Mouse (Mus musculus): ENCODE results near the gene Agpat4. TPM values are rescaled to one million over a fixed set of nuclear protein-coding genes. Genes with fewer than 3 reads are reported as not detected.
A peak's percentile ranks its signal among the peaks of the same experiment; 100 is the strongest.

The Agpat4 gene
- 30.9 and 31.3 TPM in 2 replicates for polyA plus RNA-seq (2014; fragmentation: Nextera tagmentation; extraction: Ambion mirVana)

GRCm38 (mm10) chr17:12118561-12118925, at the start of gene Agpat4:
Gene Agpat4 (plus strand): TSS chr17:12118704.
- no peaks in the 10 kb centered on the region for H3K27me3 ChIP-seq (ENCODE audit: control insufficient read depth, insufficient read depth, low read length)
- ATAC-seq (ENCODE audit: low FRiP score, low TSS enrichment) (peak; percentile 64), DNase-seq (peak; percentile 71)
- no peaks in the 10 kb centered on the region for H3K36me3 ChIP-seq (ENCODE audit: control insufficient read depth, insufficient read depth, low read length)
- H3K4me3 ChIP-seq (replicated peaks; ENCODE audit: low read depth, low read length): peak within 1 kb of the TSS; percentile 65
- peak within 1 kb of the TSS; percentile 94 for H3K27ac ChIP-seq (replicated peaks; ENCODE audit: low read depth, low read length)
- peaks cover 23% of the 10 kb centered on the region for H3K4me1 ChIP-seq (ENCODE audit: control insufficient read depth, insufficient read depth, low read length)
- peak within 1 kb of the TSS; percentile 70 for H3K9ac ChIP-seq (replicated peaks; ENCODE audit: low read length)
- no peaks in the 10 kb centered on the region for H3K9me3 ChIP-seq (ENCODE audit: control insufficient read depth, low read length)
- peak within 1 kb of the TSS; percentile 85 for H3K4me2 ChIP-seq (ENCODE audit: low read length)
- under 1% methylated on average over 13 of the region's 13 CpGs for WGBS

- H3K4me1 ChIP-seq (ENCODE audit: control insufficient read depth, insufficient read depth, low read length): no peaks in the 10 kb centered on the region
- ATAC-seq (ENCODE audit: low FRiP score, low TSS enrichment) (no peak), DNase-seq (no peak)
- H3K4me3 ChIP-seq (replicated peaks; ENCODE audit: low read depth, low read length): no peak overlapping the region
- no peaks in the 10 kb centered on the region for H3K9me3 ChIP-seq (ENCODE audit: control insufficient read depth, low read length)
- H3K36me3 ChIP-seq (ENCODE audit: control insufficient read depth, insufficient read depth, low read length): no peaks in the 10 kb centered on the region
- H3K27ac ChIP-seq (replicated peaks; ENCODE audit: low read depth, low read length): no peak overlapping the region
- 67% methylated on average over 2 of the region's 2 CpGs for WGBS
- no peak overlapping the region for H3K9ac ChIP-seq (replicated peaks; ENCODE audit: low read length)
- H3K4me2 ChIP-seq (ENCODE audit: low read length): no peak overlapping the region
- no peaks in the 10 kb centered on the region for H3K27me3 ChIP-seq (ENCODE audit: control insufficient read depth, insufficient read depth, low read length)
Measured at GRCm38 (mm10) chr17:12076816-12077215, 41.7 kb upstream of the Agpat4 start.

- H3K4me1 ChIP-seq (ENCODE audit: control insufficient read depth, insufficient read depth, low read length): no peaks in the 10 kb centered on the region
- H3K36me3 ChIP-seq (ENCODE audit: control insufficient read depth, insufficient read depth, low read length): no peaks in the 10 kb centered on the region
- no peaks in the 10 kb centered on the region for H3K9me3 ChIP-seq (ENCODE audit: control insufficient read depth, low read length)
- H3K27ac ChIP-seq (replicated peaks; ENCODE audit: low read depth, low read length): no peak overlapping the region
- H3K4me2 ChIP-seq (ENCODE audit: low read length): no peak overlapping the region
- 55% methylated on average over 20 of the region's 20 CpGs for WGBS
- ATAC-seq (ENCODE audit: low FRiP score, low TSS enrichment) (no peak), DNase-seq (no peak)
- H3K27me3 ChIP-seq (ENCODE audit: control insufficient read depth, insufficient read depth, low read length): no peaks in the 10 kb centered on the region
- no peak overlapping the region for H3K9ac ChIP-seq (replicated peaks; ENCODE audit: low read length)
- H3K4me3 ChIP-seq (replicated peaks; ENCODE audit: low read depth, low read length): no peak overlapping the region
Measured at GRCm38 (mm10) chr17:12080656-12081495, 37.6 kb upstream of the Agpat4 start.

DNA sequence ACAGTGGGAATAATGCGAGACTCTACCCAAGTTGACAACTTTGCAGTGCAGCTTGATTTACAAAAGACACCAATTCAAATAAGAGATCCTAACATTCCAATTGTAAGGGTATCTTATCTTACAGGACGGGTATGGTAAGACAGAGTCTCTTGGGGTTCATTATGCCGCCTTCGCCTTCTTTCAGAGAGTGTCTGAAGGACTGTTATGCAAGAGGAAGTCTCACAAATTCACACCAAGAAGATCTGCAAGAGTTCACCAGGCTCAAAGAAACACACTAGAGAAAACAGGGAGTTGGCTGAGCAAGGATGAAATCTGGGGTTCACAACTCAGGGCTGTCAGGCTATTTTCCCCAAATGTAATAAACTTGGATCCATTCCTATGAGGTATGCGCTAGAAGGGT, 36.3 kb upstream of the Agpat4 start:
- WGBS: 91% methylated on average over 5 of the region's 5 CpGs
- no peak overlapping the region for H3K4me2 ChIP-seq (ENCODE audit: low read length)

DNA sequence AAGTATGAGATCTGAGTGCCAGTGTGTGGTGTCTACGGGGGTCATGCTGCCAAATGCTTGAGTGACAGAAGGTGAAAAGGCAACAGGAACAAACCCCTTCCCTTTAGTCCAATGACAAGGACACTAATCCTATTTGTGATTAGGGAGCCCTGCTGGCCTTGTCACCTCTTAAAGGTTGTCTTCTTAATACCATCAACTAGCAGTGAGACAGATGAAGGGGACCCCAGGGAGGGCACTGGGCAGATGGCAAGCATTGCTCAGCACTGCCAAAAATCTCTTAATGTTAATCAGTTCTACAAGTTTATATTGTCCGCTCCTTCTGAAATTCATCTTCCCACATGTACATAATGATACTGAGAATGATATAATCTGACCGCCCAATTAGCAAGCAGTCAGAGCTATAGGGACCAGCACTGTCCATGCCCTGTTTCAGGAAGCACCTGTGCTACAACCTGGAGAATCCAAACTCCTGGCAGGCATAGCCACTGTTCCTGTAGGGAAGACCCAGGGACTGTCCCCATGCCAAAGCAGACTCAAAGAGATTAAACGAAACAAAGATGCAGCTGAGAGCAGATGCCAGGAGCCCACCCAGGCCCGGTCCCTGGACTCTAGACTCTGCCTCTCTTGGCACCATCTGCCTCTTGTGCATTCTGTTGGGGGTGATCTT, 28.1 kb upstream of the Agpat4 start:
- DNase-seq (peak; percentile 21), ATAC-seq (ENCODE audit: low FRiP score, low TSS enrichment) (no peak)
- no peaks in the 10 kb centered on the region for H3K9me3 ChIP-seq (ENCODE audit: control insufficient read depth, low read length)
- H3K9ac ChIP-seq (replicated peaks; ENCODE audit: low read length): no peak overlapping the region
- H3K27me3 ChIP-seq (ENCODE audit: control insufficient read depth, insufficient read depth, low read length): no peaks in the 10 kb centered on the region
- no peak overlapping the region for H3K4me2 ChIP-seq (ENCODE audit: low read length)
- no peak overlapping the region for H3K27ac ChIP-seq (replicated peaks; ENCODE audit: low read depth, low read length)
- no peaks in the 10 kb centered on the region for H3K36me3 ChIP-seq (ENCODE audit: control insufficient read depth, insufficient read depth, low read length)
- 48% methylated on average over 5 of the region's 5 CpGs for WGBS
- H3K4me3 ChIP-seq (replicated peaks; ENCODE audit: low read depth, low read length): no peak overlapping the region
- 0 out of 2 replicates have a peak, but pooled peaks cover 7% of the 10 kb centered on the region for H3K4me1 ChIP-seq (ENCODE audit: control insufficient read depth, insufficient read depth, low read length)

More for the DNA sequence above, 36.3 kb upstream of the Agpat4 start:
- H3K9ac ChIP-seq (replicated peaks; ENCODE audit: low read length): no peak overlapping the region
- H3K4me1 ChIP-seq (ENCODE audit: control insufficient read depth, insufficient read depth, low read length): no peaks in the 10 kb centered on the region
- ATAC-seq (ENCODE audit: low FRiP score, low TSS enrichment) (no peak), DNase-seq (no peak)
- H3K4me3 ChIP-seq (replicated peaks; ENCODE audit: low read depth, low read length): no peak overlapping the region
- no peaks in the 10 kb centered on the region for H3K27me3 ChIP-seq (ENCODE audit: control insufficient read depth, insufficient read depth, low read length)
- H3K9me3 ChIP-seq (ENCODE audit: control insufficient read depth, low read length): no peaks in the 10 kb centered on the region
- H3K27ac ChIP-seq (replicated peaks; ENCODE audit: low read depth, low read length): no peak overlapping the region
- H3K36me3 ChIP-seq (ENCODE audit: control insufficient read depth, insufficient read depth, low read length): no peaks in the 10 kb centered on the region

DNA sequence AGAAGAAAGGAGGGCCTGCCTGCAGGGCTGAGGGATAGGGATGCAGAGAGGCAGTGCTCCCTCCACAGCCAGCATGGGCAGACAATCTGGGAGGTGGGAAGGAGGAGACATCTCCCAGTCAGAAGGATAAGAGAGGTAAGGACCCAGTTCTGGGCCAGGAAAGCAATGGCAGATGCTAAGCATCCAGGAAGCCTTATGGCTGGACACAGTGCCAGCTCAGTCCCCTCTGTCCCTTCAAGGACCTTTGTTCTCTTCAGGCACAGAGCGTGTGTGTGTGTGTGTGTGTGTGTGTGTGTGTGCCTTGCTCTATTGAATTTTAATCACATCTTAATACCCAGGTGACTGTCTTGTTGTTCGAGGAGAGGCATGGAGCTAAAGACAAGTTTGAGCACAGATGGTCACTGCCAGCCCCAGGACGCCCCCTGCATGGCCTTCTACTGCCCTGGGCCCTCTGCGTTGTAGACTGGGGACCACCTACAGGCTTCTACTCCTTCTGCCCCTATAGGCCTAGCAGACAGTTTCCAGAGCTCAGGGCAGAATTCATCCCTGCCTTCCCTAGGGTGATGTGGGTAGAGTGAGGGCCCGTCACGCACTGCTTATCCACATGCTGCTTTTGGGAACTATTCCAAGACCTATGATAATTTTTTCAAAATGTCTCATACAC, 25.5 kb upstream of the Agpat4 start:
- WGBS: 45% methylated on average over 6 of the region's 6 CpGs
- Histone ChIP-seq H3K4me1 (ENCODE audit: control insufficient read depth, insufficient read depth, low read length) (0 out of 2 replicates have a peak, but pooled peaks cover 7% of the 10 kb centered on the region), H3K36me3 (ENCODE audit: control insufficient read depth, insufficient read depth, low read length) (no peaks in the 10 kb centered on the region), H3K9ac (replicated peaks; ENCODE audit: low read length) (no peak overlapping the region), H3K27me3 (ENCODE audit: control insufficient read depth, insufficient read depth, low read length) (no peaks in the 10 kb centered on the region), H3K9me3 (ENCODE audit: control insufficient read depth, low read length) (no peaks in the 10 kb centered on the region), H3K4me2 (ENCODE audit: low read length) (no peak overlapping the region), H3K4me3 (replicated peaks; ENCODE audit: low read depth, low read length) (no peak overlapping the region), H3K27ac (replicated peaks; ENCODE audit: low read depth, low read length) (no peak overlapping the region)
- DNase-seq: no peak
- ATAC-seq (ENCODE audit: low FRiP score, low TSS enrichment): no peak

GRCm38 (mm10) chr17:12094016-12094415, 24.5 kb upstream of the Agpat4 start:
- DNase-seq (no peak), ATAC-seq (ENCODE audit: low FRiP score, low TSS enrichment) (no peak)
- Histone ChIP-seq H3K4me3 (replicated peaks; ENCODE audit: low read depth, low read length) (no peak overlapping the region), H3K27me3 (ENCODE audit: control insufficient read depth, insufficient read depth, low read length) (no peaks in the 10 kb centered on the region), H3K36me3 (ENCODE audit: control insufficient read depth, insufficient read depth, low read length) (no peaks in the 10 kb centered on the region), H3K4me2 (ENCODE audit: low read length) (no peak overlapping the region), H3K27ac (replicated peaks; ENCODE audit: low read depth, low read length) (no peak overlapping the region), H3K4me1 (ENCODE audit: control insufficient read depth, insufficient read depth, low read length) (0 out of 2 replicates have a peak, but pooled peaks cover 7% of the 10 kb centered on the region), H3K9me3 (ENCODE audit: control insufficient read depth, low read length) (no peaks in the 10 kb centered on the region), H3K9ac (replicated peaks; ENCODE audit: low read length) (no peak overlapping the region)
- WGBS: 90% methylated on average over 1 of the region's 1 CpGs

DNA sequence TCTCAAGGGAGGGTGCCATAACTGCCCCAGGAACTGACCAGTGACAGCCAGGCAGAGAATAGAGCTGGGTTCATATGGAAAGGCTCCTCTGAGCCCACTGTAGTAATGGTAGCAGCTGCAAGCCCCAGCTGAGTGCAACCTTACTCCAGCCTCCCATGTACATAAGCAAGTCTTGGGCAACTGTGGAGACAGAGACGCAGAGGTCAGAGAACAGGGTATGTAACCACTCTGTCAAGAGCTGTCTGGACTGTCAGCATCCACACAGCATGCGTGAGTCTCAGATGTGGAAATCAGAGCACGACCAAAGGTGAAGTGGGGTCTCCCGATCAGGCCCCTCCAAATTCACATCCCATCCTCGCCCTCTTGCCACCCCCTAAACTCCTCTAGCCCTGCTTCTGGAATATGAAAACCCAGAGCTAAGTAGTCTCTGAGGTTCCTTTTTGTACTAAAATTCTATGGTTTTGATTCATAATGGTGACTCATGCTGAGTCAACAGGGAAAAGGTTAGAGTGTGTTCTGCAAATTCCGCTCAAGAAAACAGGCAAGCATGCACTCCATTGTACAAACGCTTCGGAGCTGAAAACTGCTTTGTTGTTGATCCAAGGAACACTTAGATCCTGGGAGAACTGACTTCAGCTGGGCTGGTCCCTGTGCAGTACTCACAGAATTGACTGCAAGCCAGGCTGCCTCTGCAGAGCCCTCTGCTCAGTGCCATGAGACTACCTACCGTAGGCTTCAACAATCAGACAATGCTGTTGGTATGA, 23.5 kb upstream of the Agpat4 start:
- H3K4me3 ChIP-seq (replicated peaks; ENCODE audit: low read depth, low read length): no peak overlapping the region
- ATAC-seq (ENCODE audit: low FRiP score, low TSS enrichment) (no peak), DNase-seq (no peak)
- no peak overlapping the region for H3K27ac ChIP-seq (replicated peaks; ENCODE audit: low read depth, low read length)
- no peaks in the 10 kb centered on the region for H3K36me3 ChIP-seq (ENCODE audit: control insufficient read depth, insufficient read depth, low read length)
- WGBS: 86% methylated on average over 9 of the region's 9 CpGs
- H3K4me1 ChIP-seq (ENCODE audit: control insufficient read depth, insufficient read depth, low read length): 0 out of 2 replicates have a peak, but pooled peaks cover 6% of the 10 kb centered on the region
- H3K9me3 ChIP-seq (ENCODE audit: control insufficient read depth, low read length): no peaks in the 10 kb centered on the region
- no peaks in the 10 kb centered on the region for H3K27me3 ChIP-seq (ENCODE audit: control insufficient read depth, insufficient read depth, low read length)
- no peak overlapping the region for H3K9ac ChIP-seq (replicated peaks; ENCODE audit: low read length)
- H3K4me2 ChIP-seq (ENCODE audit: low read length): no peak overlapping the region
